Mouse (Mus musculus) cerebellum, adult 11-12 months (tissue): Measurements from ENCODE around the gene Klhl34.

Source experiments
- DNase-seq: peaks from one replicate; pipeline ENCODE4 v3.0.0; 2022

Klhl34 gene

GRCm38 (mm10) chrX:157818207-157818920 is at the start of gene Klhl34:
Gene Klhl34, plus strand, starts transcription at chrX:157818435.
- peak; percentile 71 for DNase-seq

GRCm38 (mm10) chrX:157801669-157802068 is 16.6 kb upstream of the Klhl34 start:
- DNase-seq, result no peak

- DNase-seq, result no peak
Observed at GRCm38 (mm10) chrX:157809721-157810120, 8.5 kb upstream of the Klhl34 start.

GRCm38 (mm10) chrX:157817571-157818206 is 546 bp upstream of the Klhl34 start:
- peak; percentile 59 for DNase-seq

- DNase-seq, result no peak
Observed at GRCm38 (mm10) chrX:157818921-157819260, 656 bp downstream of the Klhl34 start.

- DNase-seq, result no peak
Observed at GRCm38 (mm10) chrX:157829983-157830382, 11.7 kb downstream of the Klhl34 start.
